Mouse (Mus musculus) spleen, adult 2 months (tissue): ENCODE data around the gene AI413582.

Source experiments
- CTCF ChIP-seq: fragments of 200-500 bp; IDR thresholded peaks from 2 replicates; pipeline ENCODE4 v1.5.1; 2011; ENCODE audit warnings: mild to moderate bottlenecking, inconsistent platforms; ENCODE audit not compliant: insufficient read depth, insufficient read length, insufficient replicate concordance; ENCODE audit errors: extremely low read depth
- POLR2A ChIP-seq: fragments of 200-500 bp; IDR thresholded peaks from 2 replicates; pipeline ENCODE4 v1.6.1; 2011; ENCODE audit warnings: low read depth, low read length, inconsistent platforms

DNA sequence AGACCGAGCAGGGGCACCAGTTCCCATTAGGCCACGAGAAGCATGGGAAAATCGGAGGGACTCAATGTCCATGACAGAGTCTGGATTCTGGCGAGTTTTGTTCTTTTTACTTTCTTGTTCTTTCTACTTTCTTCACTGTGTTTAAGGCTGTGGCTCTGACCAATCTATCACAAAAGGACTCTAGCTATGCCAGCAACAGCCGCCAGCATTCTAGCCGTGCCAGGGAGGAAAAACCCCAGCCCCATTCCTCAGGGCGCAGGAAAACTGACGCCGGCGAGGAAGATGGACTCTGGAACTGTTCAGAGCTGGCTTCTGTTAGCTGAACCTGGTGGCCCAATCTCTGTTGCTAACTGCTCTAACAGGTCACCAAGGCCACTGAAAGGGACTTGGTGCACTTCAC lies 12.9 kb upstream of the AI413582 start:
- TF ChIP-seq POLR2A (no peak), CTCF (no peak)
